Mouse (Mus musculus): ENCODE measurements around the gene Zfp27. TPM values are rescaled to one million over a fixed set of nuclear protein-coding genes. Genes with fewer than 3 reads are reported as not detected.

Zfp27 gene
- polyA plus RNA-seq, 1 experiment from 2014 or later: 12.5 TPM

Small RNA genes lying within 50 kb of the gene (microRNA-seq; reads per million reads assigned to microRNA genes)
- 1.3 reads per million for gene Mir7668

Other genes starting within 250 kb of the Zfp27 start
- not detected in 2 replicates for gene Catsperg2, start 179.5 kb downstream of the Zfp27 start, polyA plus RNA-seq (2015; fragmentation: Nextera tagmentation; extraction: Ambion mirVana)
- 12.8 and 16.3 TPM in 2 replicates for gene Zfp84, start 138.0 kb downstream of the Zfp27 start, polyA plus RNA-seq (2015; fragmentation: Nextera tagmentation; extraction: Ambion mirVana)
- 10.8 and 11.7 TPM in 2 replicates for gene Zfp30, start 122.6 kb downstream of the Zfp27 start, polyA plus RNA-seq (2015; fragmentation: Nextera tagmentation; extraction: Ambion mirVana)
- 17.3 and 18.1 TPM in 2 replicates for gene Zfp790, start 90.5 kb downstream of the Zfp27 start, polyA plus RNA-seq (2015; fragmentation: Nextera tagmentation; extraction: Ambion mirVana)
- 6.3 and 7.4 TPM in 2 replicates for gene Zfp940, start 52.9 kb downstream of the Zfp27 start, polyA plus RNA-seq (2015; fragmentation: Nextera tagmentation; extraction: Ambion mirVana)
- 9.3 and 11.7 TPM in 2 replicates for gene Zfp420, start 46.6 kb downstream of the Zfp27 start, polyA plus RNA-seq (2015; fragmentation: Nextera tagmentation; extraction: Ambion mirVana)
- 6.0 and 8.2 TPM in 2 replicates for gene Zfp383, start 1.7 kb upstream of the Zfp27 start, polyA plus RNA-seq (2015; fragmentation: Nextera tagmentation; extraction: Ambion mirVana)
- 14.9 and 16.0 TPM in 2 replicates for gene Zfp74, start 47.5 kb upstream of the Zfp27 start, polyA plus RNA-seq (2015; fragmentation: Nextera tagmentation; extraction: Ambion mirVana)
- 13.3 and 17.5 TPM in 2 replicates for gene Zfp568, start 77.4 kb upstream of the Zfp27 start, polyA plus RNA-seq (2015; fragmentation: Nextera tagmentation; extraction: Ambion mirVana)
- gene Zfp14, start 144.8 kb upstream of the Zfp27 start, polyA plus RNA-seq (2015; fragmentation: Nextera tagmentation; extraction: Ambion mirVana): 5.5 and 7.1 TPM in 2 replicates
- gene Zfp82, start 166.3 kb upstream of the Zfp27 start, polyA plus RNA-seq (2015; fragmentation: Nextera tagmentation; extraction: Ambion mirVana): 8.3 and 10.8 TPM in 2 replicates
- gene Gm26920, start 183.8 kb upstream of the Zfp27 start, polyA plus RNA-seq (2015; fragmentation: Nextera tagmentation; extraction: Ambion mirVana): 1.2 and 2.2 TPM in 2 replicates
- gene Zfp566, start 184.0 kb upstream of the Zfp27 start, polyA plus RNA-seq (2015; fragmentation: Nextera tagmentation; extraction: Ambion mirVana): 14.5 and 18.7 TPM in 2 replicates
- 149 and 151 TPM in 2 replicates for gene Zfp260, start 188.2 kb upstream of the Zfp27 start, polyA plus RNA-seq (2015; fragmentation: Nextera tagmentation; extraction: Ambion mirVana)
- 11.3 and 19.2 TPM in 2 replicates for gene Zfp382, start 215.4 kb upstream of the Zfp27 start, polyA plus RNA-seq (2015; fragmentation: Nextera tagmentation; extraction: Ambion mirVana)

All from embryonic facial prominence, embryonic 13.5 days (tissue).